Mouse (Mus musculus) embryonic facial prominence, embryonic 13.5 days (tissue): Measurements from ENCODE around the gene Ccdc141. TPM values are rescaled to one million over a fixed set of nuclear protein-coding genes. Genes with fewer than 3 reads are reported as not detected.
"Not testable (repeated sequence)": the region's sequence is repeated elsewhere in the genome, so short reads cannot be mapped to it uniquely, and the experiment has no call there.

Experiments used
- ATAC-seq: fragments of 200-750 bp; cut with Nextera tagmentation; 2 replicates; pipeline ENCODE4 v1.8.0; 2017; ENCODE audit warnings: low read depth; ENCODE audit not compliant: insufficient number of reproducible peaks, insufficient read depth, low FRiP score, low TSS enrichment
- H3K27ac ChIP-seq: fragments of 300-500 bp; sonication (generic); 2 replicates; pipeline ENCODE4 v1.5.1; 2015; ENCODE audit warnings: moderate library complexity, mild to moderate bottlenecking, inconsistent platforms
- H3K27me3 ChIP-seq: fragments of 300-500 bp; sonication (generic); 2 replicates; pipeline ENCODE4 v1.6.1; 2015; ENCODE audit warnings: mild to moderate bottlenecking, inconsistent platforms
- H3K36me3 ChIP-seq: fragments of 300-500 bp; sonication (generic); 2 replicates; pipeline ENCODE4 v1.6.1; 2015; ENCODE audit warnings: mild to moderate bottlenecking, inconsistent platforms
- H3K4me1 ChIP-seq: fragments of 300-500 bp; sonication (generic); 2 replicates; pipeline ENCODE4 v1.6.1; 2015; ENCODE audit warnings: inconsistent platforms
- H3K4me2 ChIP-seq: fragments of 300-500 bp; sonication (generic); 2 replicates; pipeline ENCODE4 v1.6.1; 2015; ENCODE audit warnings: moderate library complexity, mild to moderate bottlenecking, inconsistent platforms
- H3K4me3 ChIP-seq: fragments of 300-500 bp; sonication (generic); 2 replicates; pipeline ENCODE4 v1.5.1; 2015; ENCODE audit warnings: mild to moderate bottlenecking, inconsistent platforms
- H3K9ac ChIP-seq: fragments of 300-500 bp; sonication (generic); 2 replicates; pipeline ENCODE4 v1.6.1; 2015; ENCODE audit warnings: mild to moderate bottlenecking, inconsistent platforms
- H3K9me3 ChIP-seq: fragments of 300-500 bp; sonication (generic); 2 replicates; pipeline ENCODE4 v1.6.1; 2016; ENCODE audit warnings: inconsistent platforms
- WGBS: fragments of 180-500 bp; shearing (Covaris S2); methylation state at CpG from one replicate; pipeline ENCODE4 v1.1.7; 2015; ENCODE audit warnings: mixed read lengths; 5-methylcytosine and 5-hydroxymethylcytosine counted together
- polyA plus RNA-seq: library from polyadenylated mRNA; unstranded; fragments of >200 nt; fragmentation: Nextera tagmentation; extraction: Ambion mirVana; gene quantifications from 2 replicates; pipeline ENCODE4 v1.2.1, GENCODE M21; 2015

Ccdc141 gene
- polyA plus RNA-seq, 1 experiment from 2014 or later: 4.7 TPM

DNA sequence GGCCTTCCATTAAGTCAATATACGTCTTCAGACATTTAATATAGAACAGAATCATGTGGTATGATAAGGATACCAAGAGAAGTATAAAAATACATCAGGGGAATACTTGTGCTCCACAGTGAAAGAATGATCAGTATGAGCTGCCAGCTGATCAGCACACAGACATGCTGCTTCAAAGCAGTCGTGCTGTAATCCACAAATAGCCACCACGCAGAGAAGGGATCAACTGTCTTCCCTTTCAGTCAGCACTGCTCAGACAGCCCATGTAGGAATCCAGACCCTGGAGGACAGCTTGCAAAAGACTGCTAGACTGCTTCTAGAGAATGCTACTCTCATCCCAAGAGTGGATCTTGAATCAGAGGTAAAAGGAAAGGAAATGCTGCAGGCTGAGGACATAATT lies 127.5 kb downstream of the Ccdc141 start:
- WGBS: 40% methylated on average over 3 of the region's 3 CpGs
- no peak for ATAC-seq
- no peaks in the 10 kb centered on the region for H3K9me3 ChIP-seq
- H3K4me3 ChIP-seq: no peak overlapping the region
- no peak overlapping the region for H3K27ac ChIP-seq
- H3K4me2 ChIP-seq: no peak overlapping the region
- H3K27me3 ChIP-seq: no peaks in the 10 kb centered on the region
- H3K36me3 ChIP-seq: no peaks in the 10 kb centered on the region
- peaks cover 9% of the 10 kb centered on the region; the same call in 1 of the 2 replicates for H3K4me1 ChIP-seq
- H3K9ac ChIP-seq: no peak overlapping the region

DNA sequence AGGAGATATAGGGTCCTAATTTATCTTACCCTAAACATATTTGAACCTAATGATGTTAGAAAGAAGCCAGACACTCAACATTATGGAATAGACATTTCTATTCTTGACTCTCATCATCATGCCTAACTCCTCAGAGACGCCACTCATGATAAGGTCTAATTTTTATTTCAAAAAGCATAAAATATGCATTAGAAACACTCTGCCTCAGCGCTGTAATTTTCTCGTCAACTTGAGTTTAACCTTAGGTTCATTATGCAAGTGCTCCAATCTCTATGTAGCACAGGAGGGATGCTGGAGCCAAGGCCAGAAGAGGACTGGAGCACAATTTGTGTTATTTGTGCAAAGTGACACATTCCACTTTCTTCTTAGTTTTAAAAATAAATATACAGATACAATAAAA lies 130.8 kb downstream of the Ccdc141 start:
- Histone ChIP-seq H3K9me3 (no peaks in the 10 kb centered on the region), H3K36me3 (no peaks in the 10 kb centered on the region), H3K4me2 (no peak overlapping the region), H3K27ac (no peak overlapping the region), H3K4me1 (peaks cover 9% of the 10 kb centered on the region; the same call in 1 of the 2 replicates), H3K4me3 (no peak overlapping the region), H3K9ac (no peak overlapping the region), H3K27me3 (no peaks in the 10 kb centered on the region)
- ATAC-seq: no peak
- 73% methylated on average over 3 of the region's 3 CpGs for whole genome bisulfite sequencing

DNA sequence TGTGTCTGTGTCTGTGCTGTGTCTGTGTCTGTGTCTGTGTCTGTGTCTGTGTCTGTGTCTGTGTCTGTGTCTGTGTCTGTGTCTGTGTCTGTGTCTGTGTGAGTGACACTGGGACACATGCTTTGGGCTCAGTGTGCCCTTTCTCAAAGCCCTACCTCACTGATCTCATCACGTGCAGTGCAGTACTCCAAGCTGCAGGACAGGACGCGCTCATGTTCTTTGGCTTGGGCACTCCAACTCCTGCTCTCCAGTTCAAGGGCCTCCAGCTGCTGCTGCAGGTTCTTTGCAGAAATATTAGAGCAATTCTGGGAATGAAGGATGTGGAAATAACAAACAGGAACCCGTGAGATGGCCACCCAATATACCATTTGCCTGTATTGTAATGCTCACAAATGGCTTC lies 131.2 kb downstream of the Ccdc141 start:
- Histone ChIP-seq H3K36me3 (no peaks in the 10 kb centered on the region), H3K27me3 (no peaks in the 10 kb centered on the region), H3K9me3 (no peaks in the 10 kb centered on the region), H3K9ac (no peak overlapping the region), H3K4me2 (no peak overlapping the region), H3K4me1 (peaks cover 9% of the 10 kb centered on the region; the same call in 1 of the 2 replicates), H3K4me3 (no peak overlapping the region), H3K27ac (no peak overlapping the region)
- 85% methylated on average over 4 of the region's 4 CpGs for WGBS
- ATAC-seq: no peak

DNA sequence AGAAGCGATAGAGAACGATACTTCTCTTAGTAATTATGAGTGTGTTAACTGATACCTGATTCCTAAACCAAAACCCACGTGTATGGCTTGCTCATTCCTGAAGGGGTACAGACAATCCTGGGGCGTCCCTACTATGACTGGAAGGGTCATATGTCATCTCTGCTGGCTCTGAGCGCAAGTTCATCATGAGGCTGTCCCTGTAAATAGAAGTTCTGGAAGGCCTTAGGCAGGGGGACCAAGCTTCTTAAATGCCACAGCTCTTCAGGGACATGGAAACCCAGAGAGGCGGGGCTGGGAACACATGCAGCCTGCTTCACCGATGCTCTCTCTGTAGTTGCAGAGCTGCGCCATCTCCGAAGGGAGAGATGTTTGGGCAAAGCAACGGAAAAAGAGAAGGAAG lies 133.2 kb downstream of the Ccdc141 start:
- Histone ChIP-seq H3K4me1 (peaks cover 4% of the 10 kb centered on the region; the same call in 1 of the 2 replicates), H3K9ac (no peak overlapping the region), H3K27ac (no peak overlapping the region), H3K36me3 (no peaks in the 10 kb centered on the region), H3K4me2 (no peak overlapping the region), H3K27me3 (no peaks in the 10 kb centered on the region), H3K9me3 (no peaks in the 10 kb centered on the region), H3K4me3 (no peak overlapping the region)
- ATAC-seq: no peak
- WGBS: 78% methylated on average over 10 of the region's 10 CpGs

DNA sequence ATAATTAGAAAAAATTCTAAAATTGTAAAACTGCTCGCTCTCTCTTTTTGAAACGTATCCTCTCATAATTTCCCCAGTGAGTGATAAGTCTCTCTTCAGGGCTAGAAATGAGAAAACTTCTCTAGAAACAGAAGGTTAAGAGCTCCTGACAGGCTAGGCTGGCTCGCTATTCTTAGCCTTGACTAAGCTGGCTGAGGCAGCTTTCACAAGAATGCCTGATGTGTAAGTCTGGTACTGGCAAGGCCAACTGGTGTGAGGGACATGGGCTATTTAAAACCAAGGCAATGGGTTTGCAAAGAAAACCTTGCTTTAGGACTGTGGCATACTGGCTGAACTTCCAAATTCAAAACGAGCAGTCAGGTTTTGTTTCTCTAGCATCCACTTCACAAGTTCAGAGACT lies 136.3 kb downstream of the Ccdc141 start:
- no peak for ATAC-seq
- Histone ChIP-seq H3K9me3 (no peaks in the 10 kb centered on the region), H3K4me2 (no peak overlapping the region), H3K4me1 (no peaks in the 10 kb centered on the region), H3K9ac (no peak overlapping the region), H3K4me3 (no peak overlapping the region), H3K36me3 (no peaks in the 10 kb centered on the region), H3K27me3 (no peaks in the 10 kb centered on the region), H3K27ac (no peak overlapping the region)
- WGBS: 85% methylated on average over 4 of the region's 4 CpGs

DNA sequence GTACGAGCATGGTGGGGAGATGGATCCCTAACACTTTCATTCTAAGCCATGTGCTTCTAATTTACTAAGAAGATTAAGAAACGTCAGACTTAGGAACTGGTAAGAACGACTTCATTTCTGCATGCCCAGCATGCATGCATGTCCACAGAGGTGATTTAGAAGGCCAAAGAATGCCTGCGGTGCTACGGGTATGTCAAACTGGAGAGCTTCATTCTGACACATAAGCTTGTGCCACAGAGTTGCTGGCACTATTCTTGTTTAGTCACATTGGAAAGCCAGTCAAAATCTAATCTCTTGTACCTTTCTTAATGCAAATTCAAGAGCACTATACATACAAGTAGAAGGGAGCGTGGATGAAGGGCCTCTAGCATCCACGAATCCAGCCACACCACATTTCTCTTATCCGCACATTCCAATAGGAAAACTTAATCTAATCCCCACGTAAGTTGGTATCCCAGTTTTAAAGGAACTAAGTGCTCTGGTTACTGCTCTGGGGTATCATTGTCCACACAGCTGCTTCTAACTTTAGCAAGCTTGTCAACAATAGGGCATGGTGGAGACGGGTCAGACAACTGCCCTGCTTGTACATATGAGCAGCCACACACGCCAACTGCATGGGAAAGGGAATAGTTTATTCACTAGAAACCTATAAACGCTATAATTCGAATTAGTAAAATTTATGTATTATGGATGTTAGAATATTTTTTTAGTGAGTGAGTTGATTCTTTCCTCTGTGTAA lies 136.9 kb downstream of the Ccdc141 start:
- 68% methylated on average over 13 of the region's 13 CpGs for WGBS
- no peak overlapping the region for H3K9ac ChIP-seq
- no peaks in the 10 kb centered on the region for H3K36me3 ChIP-seq
- no peak overlapping the region for H3K4me3 ChIP-seq
- H3K4me2 ChIP-seq: no peak overlapping the region
- no peak overlapping the region for H3K27ac ChIP-seq
- H3K27me3 ChIP-seq: no peaks in the 10 kb centered on the region
- H3K9me3 ChIP-seq: no peaks in the 10 kb centered on the region
- no peaks in the 10 kb centered on the region for H3K4me1 ChIP-seq
- no peak for ATAC-seq

DNA sequence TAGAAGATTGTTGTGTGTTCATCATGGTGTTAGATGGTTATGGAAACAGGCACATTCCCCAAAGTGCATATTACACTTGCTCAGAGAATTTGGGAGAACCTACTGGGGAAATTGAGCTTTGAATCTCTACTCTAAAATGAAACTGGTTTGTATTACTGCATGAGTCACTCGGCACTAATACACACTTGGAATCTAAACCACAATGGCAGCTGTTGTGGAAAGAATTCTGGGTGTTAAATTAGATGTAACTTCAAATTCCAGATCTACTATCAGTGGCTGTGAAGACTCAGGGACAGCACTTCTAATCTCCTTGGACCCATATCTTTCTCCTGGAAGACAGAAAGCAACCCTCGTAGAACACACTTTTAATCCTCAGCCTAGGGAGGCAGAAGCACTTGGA lies 149.8 kb downstream of the Ccdc141 start:
- ATAC-seq: no peak
- WGBS: 78% methylated on average over 2 of the region's 2 CpGs
- no peaks in the 10 kb centered on the region for H3K4me1 ChIP-seq
- no peak overlapping the region for H3K4me2 ChIP-seq
- no peak overlapping the region for H3K27ac ChIP-seq
- no peaks in the 10 kb centered on the region for H3K9me3 ChIP-seq
- no peak overlapping the region for H3K4me3 ChIP-seq
- no peak overlapping the region for H3K9ac ChIP-seq
- no peaks in the 10 kb centered on the region for H3K27me3 ChIP-seq
- no peaks in the 10 kb centered on the region for H3K36me3 ChIP-seq

DNA sequence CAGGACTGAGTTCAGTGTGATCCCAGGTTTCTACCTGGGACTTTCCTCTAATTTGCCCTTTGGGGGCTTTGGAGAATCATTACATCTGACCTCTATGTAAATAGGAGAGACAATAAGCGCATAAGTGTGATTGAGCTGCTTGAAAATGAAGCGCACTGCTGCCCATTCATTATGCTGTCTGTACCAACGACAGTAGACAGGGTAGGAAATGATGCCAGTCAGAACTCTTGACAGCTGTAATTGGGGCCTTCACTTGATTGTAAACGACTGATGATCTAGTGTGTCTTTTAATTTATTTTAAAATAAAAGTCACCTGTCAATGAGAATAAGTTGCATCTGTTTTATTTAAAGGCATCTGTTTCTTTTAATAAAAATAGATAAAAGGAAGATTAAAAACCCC lies 152.7 kb downstream of the Ccdc141 start:
- 58% methylated on average over 4 of the region's 4 CpGs for WGBS
- no peak overlapping the region for H3K27ac ChIP-seq
- H3K4me3 ChIP-seq: no peak overlapping the region
- H3K27me3 ChIP-seq: no peaks in the 10 kb centered on the region
- H3K4me2 ChIP-seq: no peak overlapping the region
- no peak for ATAC-seq
- no peaks in the 10 kb centered on the region for H3K4me1 ChIP-seq
- no peaks in the 10 kb centered on the region for H3K36me3 ChIP-seq
- H3K9ac ChIP-seq: no peak overlapping the region
- no peaks in the 10 kb centered on the region for H3K9me3 ChIP-seq

DNA sequence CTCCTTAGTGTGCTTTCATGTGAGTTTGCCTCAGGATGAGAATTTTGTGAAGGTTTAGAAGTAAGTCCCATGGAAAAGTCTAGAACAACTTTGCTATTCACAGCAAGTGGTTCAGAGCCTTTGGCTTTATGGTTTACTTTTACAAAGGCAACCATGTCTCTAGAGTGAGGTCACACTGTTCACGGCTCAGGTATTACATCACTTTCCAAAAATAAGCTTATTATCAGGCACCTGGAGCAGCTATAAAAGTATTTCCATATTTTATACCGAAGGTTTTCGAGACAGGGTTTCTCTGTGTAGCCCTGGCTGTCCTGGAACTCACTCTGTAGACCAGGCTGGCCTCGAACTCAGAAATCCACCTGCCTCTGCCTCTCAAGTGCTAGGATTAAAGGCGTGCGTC lies 157.0 kb downstream of the Ccdc141 start:
- H3K9me3 ChIP-seq, H3K27ac ChIP-seq, H3K4me3 ChIP-seq, ATAC-seq, H3K36me3 ChIP-seq, H3K27me3 ChIP-seq, H3K9ac ChIP-seq, H3K4me1 ChIP-seq, H3K4me2 ChIP-seq: not testable (repeated sequence)
- WGBS: 87% methylated on average over 6 of the region's 6 CpGs

DNA sequence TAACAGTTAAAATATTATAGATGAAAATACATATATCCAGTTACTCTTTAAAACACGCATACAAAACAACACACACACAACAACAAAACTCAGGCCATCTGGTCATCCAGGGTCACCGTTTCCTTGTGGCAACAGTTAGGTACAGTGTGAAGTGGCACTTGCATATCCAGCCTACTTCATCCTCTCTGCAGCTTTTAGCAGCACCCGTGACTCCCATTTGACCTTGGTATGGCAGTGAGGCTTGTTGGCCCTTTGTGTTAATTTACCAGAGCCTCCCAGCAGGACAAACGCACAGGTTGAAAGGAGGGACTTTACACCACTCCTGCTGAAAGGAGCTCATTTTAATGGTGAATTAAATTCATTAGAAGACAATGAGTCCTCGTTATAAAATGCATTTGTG lies 158.5 kb downstream of the Ccdc141 start:
- no peak for ATAC-seq
- 70% methylated on average over 5 of the region's 5 CpGs for WGBS

DNA sequence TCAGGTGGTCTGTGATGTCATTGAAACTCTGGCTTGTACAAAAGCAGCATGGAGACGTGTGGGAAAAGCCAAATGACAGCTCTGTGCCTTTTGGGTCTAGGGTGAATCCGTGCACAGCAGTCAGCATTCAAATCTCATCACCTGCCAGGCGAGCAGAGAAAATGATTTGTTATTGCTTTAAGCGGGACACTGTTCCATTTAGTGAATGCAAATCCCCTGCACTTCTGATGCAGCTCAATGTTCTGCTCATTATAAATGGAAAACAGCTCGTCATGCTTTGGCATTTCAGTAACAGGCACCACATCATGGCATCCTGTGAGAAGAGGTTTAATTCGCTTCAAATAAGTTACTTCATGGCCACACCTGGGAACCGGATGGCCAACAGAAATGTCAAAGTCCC lies 163.4 kb downstream of the Ccdc141 start:
- Histone ChIP-seq H3K9ac (no peak overlapping the region), H3K4me3 (no peak overlapping the region), H3K4me2 (no peak overlapping the region), H3K36me3 (no peaks in the 10 kb centered on the region), H3K9me3 (no peaks in the 10 kb centered on the region), H3K27me3 (no peaks in the 10 kb centered on the region), H3K27ac (no peak overlapping the region), H3K4me1 (no peaks in the 10 kb centered on the region)
- WGBS: 71% methylated on average over 7 of the region's 7 CpGs
- no peak for ATAC-seq

More for the DNA sequence above, 158.5 kb downstream of the Ccdc141 start:
- Histone ChIP-seq H3K27me3 (no peaks in the 10 kb centered on the region), H3K4me3 (no peak overlapping the region), H3K4me1 (no peaks in the 10 kb centered on the region), H3K27ac (no peak overlapping the region), H3K9ac (no peak overlapping the region), H3K36me3 (no peaks in the 10 kb centered on the region), H3K9me3 (no peaks in the 10 kb centered on the region), H3K4me2 (no peak overlapping the region)

DNA sequence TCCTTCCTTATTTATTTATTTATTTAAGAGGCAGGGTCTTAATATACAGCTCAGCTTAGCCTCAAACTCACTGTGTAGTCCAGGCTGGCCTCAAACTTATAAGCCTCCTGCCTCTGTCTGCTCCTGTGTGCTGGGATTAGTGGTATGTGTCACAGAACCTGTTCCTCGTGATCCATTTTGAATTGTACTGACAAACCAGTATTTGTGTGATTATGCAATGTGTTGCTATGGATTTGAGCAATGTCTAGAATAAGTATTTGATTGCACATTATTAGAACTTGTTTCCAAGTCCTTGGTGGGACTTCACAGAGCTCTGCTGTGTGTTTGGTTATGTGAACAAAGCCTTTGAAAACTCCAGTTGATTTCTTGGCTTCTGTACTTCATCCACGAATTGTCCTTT lies 167.3 kb downstream of the Ccdc141 start:
- WGBS: 69% methylated on average over 2 of the region's 2 CpGs
- H3K36me3 ChIP-seq: no peaks in the 10 kb centered on the region

More for the DNA sequence above, 167.3 kb downstream of the Ccdc141 start:
- no peak overlapping the region for H3K9ac ChIP-seq
- no peak overlapping the region for H3K4me3 ChIP-seq
- H3K9me3 ChIP-seq: no peaks in the 10 kb centered on the region
- no peak overlapping the region for H3K4me2 ChIP-seq
- H3K27ac ChIP-seq: no peak overlapping the region
- no peaks in the 10 kb centered on the region for H3K4me1 ChIP-seq
- ATAC-seq: no peak
- H3K27me3 ChIP-seq: no peaks in the 10 kb centered on the region
